Mouse (Mus musculus) frontal cortex, postnatal 10 days (tissue): ENCODE measurements around the gene Ptprd.

Experiments used
- DNase-seq, 2 experiments: peaks; one replicate each; pipeline ENCODE4 v3.0.0; 2022; ENCODE audit warnings: low spot score in 2 of 2, mixed read lengths in 1 of 2

The Ptprd gene

GRCm38 (mm10) chr4:76913532-76914150 is 1298.1 kb downstream of the Ptprd start:
- no peak for DNase-seq

DNA sequence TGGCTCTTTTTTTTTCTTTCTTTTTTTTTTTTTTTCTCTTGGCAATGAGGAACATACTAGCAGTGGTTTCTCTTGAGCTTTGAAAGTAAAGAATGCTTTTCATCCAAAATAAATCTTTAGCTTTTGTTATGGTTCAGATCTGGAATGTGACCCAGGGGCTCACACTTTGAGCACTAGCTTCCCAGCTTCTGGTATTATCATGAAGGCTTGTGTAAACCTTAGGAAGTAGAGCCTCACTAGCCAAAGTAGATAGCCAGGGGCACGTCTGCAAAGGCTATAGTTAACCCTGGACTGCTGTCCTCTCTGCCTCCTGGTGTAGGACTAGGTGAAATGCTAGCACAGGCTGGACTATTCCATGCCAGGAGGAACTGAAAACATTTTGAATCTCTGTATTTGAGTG is 1310.1 kb downstream of the Ptprd start:
- DNase-seq = no peak

GRCm38 (mm10) chr4:76889669-76890068 is 1322.1 kb downstream of the Ptprd start:
- DNase-seq = no peak

DNA sequence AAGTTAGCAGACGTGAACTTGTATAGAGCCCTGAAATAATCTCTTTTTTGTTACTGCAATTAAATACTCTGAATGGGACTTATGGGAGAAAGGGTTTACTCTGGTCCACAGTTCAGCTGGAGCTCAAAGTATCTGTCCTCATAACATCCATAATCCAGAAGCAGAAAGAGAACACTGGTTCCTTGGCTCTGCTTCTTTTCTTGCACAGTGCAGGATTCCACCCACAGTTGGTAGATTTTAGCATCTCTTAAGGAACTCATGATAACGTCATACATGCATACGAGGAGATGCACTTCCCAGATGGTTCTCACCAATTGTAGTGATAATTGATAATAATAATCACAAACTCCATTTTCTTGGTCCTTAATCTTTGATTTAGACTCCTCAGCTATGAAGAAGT is 1330.2 kb downstream of the Ptprd start:
- no peak for DNase-seq

DNA sequence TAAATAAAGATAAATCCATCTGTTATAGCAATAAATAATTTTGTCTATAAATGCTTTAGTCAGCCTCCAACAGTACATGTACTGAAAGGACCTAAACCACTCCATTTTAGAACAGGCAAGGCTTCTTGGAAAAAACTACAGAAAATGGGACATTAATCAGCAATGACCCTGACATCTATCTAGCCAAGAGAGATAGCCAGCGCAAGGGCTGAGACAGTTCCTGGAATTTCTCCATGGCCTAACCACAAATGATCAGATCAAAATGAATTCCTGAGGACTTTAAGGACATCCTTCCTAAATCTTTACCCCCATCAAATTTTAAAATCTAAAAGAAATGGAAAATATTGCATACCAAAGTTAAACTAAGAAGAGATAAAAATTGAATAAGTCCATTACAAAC is 1340.8 kb downstream of the Ptprd start:
- no peak for DNase-seq

- no peak for DNase-seq
Observed at GRCm38 (mm10) chr4:76865585-76865984, 1346.2 kb downstream of the Ptprd start.

- DNase-seq = no peak
Observed at GRCm38 (mm10) chr4:76846265-76846664, 1365.5 kb downstream of the Ptprd start.

DNA sequence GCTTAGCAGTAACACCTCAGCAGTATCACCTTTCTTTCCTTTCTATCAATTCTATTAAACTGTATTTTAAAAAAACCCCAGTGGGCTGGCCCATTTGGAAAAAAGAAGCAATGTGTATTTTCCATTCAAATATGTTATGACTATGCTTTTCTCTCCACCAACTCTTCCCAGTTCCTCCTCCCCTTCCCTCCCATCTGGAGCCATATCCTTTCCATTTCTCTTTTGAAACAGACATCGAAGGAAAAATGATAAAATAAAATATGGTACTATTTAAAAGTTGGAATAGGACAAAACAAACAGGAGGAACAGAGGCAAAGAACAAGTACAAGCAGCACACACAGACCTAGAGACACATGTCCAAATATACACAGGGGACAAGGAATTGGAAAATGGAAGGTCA is 1372.7 kb downstream of the Ptprd start:
- DNase-seq = no peak

- DNase-seq = no peak
Observed at GRCm38 (mm10) chr4:76812138-76812537, 1399.6 kb downstream of the Ptprd start.

DNA sequence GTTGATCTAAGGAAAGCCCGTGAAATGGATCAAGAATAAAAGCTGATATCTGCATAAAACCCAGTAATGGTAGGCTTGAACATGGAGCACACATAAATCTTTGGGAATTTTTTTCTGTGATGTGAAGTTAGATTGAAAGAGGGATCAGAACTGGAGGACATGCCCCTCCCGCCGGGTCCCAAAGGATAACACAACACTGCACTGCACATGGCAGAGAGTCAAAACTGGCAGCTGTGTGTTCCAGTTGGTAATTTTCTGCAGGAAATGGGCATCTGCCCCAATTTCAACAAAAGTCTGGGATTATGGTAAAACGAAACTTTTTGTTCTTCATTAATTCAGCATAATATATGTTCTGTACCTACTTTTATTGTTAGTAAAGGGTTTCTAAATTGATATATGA is 1409.1 kb downstream of the Ptprd start:
- peak in 1 of 2 experiments; percentile 11 for DNase-seq

DNA sequence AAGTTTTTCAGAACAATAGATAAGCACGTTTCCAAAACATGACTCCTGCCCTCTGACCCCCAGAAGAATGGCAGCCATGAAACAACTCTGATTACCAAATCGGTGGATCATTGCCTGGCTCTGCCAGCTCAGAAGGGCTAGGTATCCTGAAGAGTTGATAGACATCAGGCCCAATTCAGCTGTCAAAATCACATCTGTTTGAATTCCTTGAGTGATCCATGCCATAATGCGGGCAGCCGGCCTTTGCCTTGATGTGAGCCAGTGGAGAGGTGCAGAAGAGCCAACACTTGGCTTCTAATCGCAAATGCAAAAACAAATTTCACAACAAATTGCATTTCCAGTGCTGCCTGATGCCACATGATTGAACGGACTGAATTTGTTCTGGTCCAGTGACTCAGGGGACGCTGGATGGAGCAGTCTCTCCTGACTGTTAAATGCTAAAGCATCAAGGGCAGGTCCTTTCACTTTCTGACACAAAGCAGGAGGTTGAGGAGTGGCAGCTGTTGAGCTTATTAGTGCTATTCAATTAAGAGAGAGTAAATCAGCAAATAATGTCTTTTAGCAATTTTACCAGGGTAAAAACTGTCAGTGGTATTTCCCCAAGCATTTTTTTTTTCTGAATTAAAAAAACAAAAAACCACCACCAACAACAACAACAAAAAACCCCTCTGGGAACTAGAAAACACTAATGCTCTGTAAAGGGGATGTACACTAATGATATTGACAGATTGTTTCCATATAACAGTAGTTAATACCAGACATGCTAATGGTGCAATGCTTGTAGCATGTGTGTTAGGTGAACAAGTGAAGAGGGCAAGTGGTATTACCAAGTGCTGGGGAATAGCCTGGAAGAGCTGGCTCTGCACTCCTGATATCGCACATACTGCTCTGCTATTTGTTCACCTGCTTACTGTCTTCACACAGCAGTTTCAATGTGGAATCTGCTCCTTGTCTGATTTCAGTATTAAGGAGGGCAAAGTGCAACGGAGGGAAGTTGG is 1413.5 kb downstream of the Ptprd start:
- no peak for DNase-seq

- no peak for DNase-seq
Observed at GRCm38 (mm10) chr4:76785389-76785788, 1426.4 kb downstream of the Ptprd start.

DNA sequence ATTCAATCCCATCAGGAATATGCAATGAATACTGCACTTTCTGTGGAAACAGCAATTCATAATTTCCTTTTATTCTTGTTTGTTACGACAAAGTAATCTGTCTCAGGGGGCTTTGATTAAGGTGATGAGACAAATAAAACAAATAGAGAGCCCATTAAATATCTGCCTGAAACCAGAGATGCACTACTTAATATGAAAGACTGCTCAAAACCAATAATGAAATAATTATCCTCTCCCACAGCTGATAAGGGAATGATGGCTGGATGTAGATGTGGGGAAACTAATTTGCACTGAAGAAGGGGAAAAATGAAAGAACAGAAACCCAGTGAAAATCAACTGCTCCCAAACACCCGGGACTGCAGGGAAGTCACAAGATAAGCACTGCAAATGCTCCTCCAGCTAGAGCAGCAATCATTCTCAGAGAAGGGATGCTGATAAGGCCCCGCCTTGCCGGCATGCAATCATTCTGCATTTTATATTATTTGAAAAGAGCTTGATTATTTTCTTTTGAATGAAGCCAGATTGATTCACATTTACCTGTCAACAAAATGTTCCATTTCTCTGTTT is 1432.1 kb downstream of the Ptprd start:
- DNase-seq = no peak

DNA sequence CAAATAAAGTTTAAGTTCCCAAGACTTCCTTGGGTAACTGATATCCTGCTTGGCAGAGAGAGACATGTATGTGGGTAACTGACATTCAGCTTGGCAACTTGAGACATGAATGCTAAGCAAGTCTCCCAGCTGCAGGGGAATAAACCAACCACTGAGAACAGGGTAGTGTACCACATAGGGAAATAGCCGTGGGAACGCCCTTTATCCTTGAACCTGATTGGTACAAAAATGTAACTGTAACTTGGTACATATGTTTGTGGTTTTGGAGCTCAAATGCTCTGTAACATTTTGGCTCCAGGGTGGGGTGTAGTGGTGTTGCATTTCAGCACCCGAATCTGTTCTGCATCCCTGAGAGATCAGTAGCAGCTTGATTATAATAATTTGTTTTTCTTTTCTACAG is 1444.8 kb downstream of the Ptprd start:
- DNase-seq = no peak

DNA sequence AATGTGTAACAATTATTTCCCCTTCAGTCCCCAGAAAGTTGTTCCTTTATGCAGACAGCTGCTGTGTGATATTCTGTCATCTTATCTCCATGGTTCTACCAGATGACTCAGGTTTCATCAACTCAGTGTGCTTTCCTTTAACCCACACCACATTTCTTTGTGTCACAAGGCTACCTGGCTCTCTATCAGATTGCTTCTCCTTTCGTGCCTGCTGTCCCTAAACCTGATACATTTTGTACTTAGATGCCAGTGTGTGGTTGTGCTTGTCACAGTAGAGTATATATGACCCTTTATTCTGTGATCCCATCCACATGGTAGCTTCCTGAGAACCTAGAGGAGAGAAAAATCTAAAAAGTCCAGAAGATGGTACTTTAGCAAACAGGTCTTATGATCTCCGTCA is 1445.3 kb downstream of the Ptprd start:
- DNase-seq = no peak

- DNase-seq = no peak
Observed at GRCm38 (mm10) chr4:76750709-76751108, 1461.1 kb downstream of the Ptprd start.

DNA sequence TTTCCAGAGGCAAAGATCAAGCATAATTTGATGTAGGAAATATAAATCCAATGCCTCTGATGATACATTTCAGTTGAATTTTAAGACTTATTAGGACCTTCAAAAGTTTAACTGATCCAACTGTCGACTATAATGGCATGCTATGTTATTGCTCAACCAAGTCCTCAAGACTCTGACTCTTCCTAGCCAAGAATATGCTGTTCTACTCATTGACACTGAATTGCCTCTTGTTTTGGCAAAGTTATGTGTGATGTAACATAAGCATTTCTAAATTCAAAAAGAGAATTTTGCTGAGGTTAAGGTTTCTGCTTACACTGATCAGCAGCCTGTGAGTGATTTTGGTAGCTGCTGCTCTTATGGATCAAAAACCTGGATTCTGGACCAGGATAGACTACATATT is 1475.9 kb downstream of the Ptprd start:
- no peak for DNase-seq

- no peak for DNase-seq
Observed at GRCm38 (mm10) chr4:76675726-76676125, 1536.0 kb downstream of the Ptprd start.

GRCm38 (mm10) chr4:76673224-76673623 is 1538.5 kb downstream of the Ptprd start:
- no peak for DNase-seq

DNA sequence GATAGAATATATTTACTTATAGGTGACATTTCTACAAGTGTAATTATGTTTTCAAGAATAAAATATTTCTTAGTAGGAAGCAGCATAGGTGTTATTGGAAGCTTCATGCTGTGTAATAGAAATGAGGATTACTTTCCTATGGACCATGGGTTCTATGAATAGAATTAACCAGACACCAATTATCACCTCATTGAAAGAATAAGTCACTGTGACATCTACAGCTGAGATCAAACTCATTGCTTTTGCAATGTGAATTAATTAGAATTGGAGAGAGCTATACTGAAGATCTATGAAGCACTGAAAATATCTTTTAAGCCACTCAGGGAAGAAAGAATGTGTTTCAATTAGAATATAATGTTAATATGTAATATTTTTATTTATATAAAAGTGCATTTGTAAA is 1539.1 kb downstream of the Ptprd start:
- DNase-seq = no peak

GRCm38 (mm10) chr4:76661725-76662124 is 1550.0 kb downstream of the Ptprd start:
- DNase-seq = no peak

DNA sequence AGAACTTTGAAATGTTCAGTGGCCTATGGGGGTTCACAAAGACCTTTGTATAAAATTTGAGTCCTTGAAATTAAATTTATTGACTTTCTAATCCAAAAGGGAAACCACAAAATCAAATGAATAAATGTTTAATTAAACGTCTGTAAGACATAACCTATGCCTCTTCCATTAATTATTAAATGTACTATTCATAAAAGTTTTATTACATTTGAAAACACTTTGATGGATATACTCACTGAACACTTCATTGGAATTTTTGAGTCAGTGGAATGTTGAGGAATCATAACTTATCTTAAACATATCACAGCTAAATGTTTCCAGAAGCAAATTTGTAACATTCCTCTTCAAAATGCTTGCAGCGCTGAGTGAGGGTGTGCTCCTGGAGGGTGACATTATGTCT is 1551.6 kb downstream of the Ptprd start:
- no peak for DNase-seq

DNA sequence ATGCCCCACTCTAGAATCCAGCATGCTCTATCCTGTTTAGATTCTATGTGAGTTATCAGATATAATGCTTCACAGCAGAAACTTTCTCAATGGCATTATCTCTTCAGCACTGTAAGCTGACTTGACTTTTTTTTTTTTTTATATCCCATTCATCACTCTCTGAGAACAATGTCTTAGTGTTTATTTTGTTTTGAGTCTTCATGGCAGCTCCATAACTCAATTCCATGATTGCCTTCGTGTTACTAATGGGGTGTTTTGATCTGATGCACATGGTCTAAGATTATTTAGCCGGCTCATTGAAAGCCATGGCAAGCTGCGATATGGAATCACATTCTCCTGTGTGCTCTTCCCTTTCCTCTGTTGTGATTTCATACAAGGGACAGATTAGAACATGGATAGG is 1555.0 kb downstream of the Ptprd start:
- no peak for DNase-seq
